Mouse (Mus musculus): ENCODE data around the gene Nbas.

GRCm38 (mm10) chr12:13381580-13381979, 112.6 kb downstream of the Nbas start:
- TF ChIP-seq CTCF (IDR thresholded peaks at IDR 0.05; ENCODE audit: borderline replicate concordance, insufficient read depth, low read length) (no peak), POLR2A (IDR thresholded peaks at IDR 0.05; ENCODE audit: low read depth, low read length) (no peak)
